Mouse (Mus musculus): ENCODE data around the gene Nat10. TPM values are rescaled to one million over a fixed set of nuclear protein-coding genes. Genes with fewer than 3 reads are reported as not detected.

The Nat10 gene
- polyA plus RNA-seq (2014; fragmentation: Nextera tagmentation; extraction: Ambion mirVana), result 22.8 and 24.2 TPM in 2 replicates

DNA sequence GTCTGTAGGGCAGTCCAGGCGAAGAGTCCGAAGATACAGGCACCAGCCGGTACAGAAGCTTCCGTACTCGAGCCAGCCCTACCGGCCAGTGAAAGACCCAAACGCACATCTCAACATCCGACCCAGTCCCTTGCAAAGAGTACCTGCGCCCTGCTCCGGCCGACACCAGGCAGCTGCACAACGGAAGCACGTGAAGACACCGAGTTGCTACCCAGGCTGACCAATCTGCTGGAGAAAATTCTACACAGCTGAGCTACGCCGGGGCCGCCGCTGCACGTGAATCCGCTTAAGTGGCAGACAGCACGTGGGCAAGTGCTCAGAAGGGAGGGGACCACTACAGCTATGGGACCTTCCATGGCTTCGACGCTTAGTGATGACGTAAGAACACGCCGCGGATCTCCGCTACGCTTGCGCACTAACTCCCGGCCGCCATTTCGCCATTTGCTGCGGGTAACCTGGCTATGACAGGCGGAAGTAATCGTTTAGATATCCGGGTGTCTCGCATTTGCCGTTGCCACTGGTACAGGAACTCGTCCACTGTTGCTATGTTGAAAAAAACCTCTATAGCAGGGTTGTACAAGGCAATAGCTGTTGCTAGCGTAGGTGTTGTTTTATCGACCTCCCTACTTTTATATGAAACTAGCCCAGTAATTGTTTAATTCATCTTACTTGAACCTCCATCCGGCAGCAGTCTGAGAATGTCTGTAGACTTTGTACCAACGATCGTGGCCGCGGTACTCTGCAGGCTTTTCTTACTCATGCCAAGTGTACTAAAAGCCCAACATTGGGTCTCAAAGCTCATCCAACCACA, at the start of gene Nat10:
Gene Nat10 (minus strand): TSS at position 365 of the 811 bp plus-strand sequence.
- Histone ChIP-seq H3K36me3 (ENCODE audit: control insufficient read depth, insufficient read depth, low read length) (peaks cover 3% of the 10 kb centered on the region; the same call in 1 of the 2 replicates), H3K27ac (ENCODE audit: low read depth, low read length) (peak within 1 kb of the TSS; percentile 44; the same call in 1 of the 2 replicates), H3K4me1 (ENCODE audit: control insufficient read depth, insufficient read depth, low read length) (peaks cover 6% of the 10 kb centered on the region; the same call in 1 of the 2 replicates), H3K9me3 (ENCODE audit: control insufficient read depth, low read length) (no peaks in the 10 kb centered on the region), H3K4me3 (ENCODE audit: low read depth, low read length) (peak within 1 kb of the TSS; percentile 78), H3K27me3 (ENCODE audit: control insufficient read depth, insufficient read depth, low read length) (no peaks in the 10 kb centered on the region), H3K9ac (ENCODE audit: low read length) (peak within 1 kb of the TSS; percentile 70), H3K4me2 (peak within 1 kb of the TSS; percentile 86)
- WGBS, result under 1% methylated on average over 47 of the region's 47 CpGs
- DNase-seq (ENCODE audit: low spot score, missing footprints), result peak; percentile 100
- peak; percentile 97 for ATAC-seq (ENCODE audit: low FRiP score)

DNA sequence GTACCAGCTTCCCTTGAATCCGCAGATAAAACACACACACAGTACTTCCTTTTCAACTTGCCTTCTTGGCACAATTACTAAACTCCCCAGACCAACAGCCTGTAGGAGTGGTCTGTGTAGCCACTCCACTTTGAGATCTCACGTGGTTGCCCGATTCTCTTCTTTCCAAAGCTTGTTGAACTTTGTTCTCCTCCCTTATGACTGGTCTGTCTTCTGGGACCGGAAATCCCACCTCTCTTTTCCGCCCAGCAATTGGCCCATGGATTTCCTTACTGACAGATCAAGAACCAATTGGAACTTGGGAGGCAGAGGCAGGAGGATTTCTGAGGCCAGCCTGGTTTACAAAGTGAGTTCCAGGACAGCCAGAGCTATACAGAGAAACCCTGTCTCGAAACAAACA, 49.3 kb upstream of the Nat10 start:
- Histone ChIP-seq H3K27me3 (ENCODE audit: control insufficient read depth, insufficient read depth, low read length) (no peaks in the 10 kb centered on the region), H3K4me2 (no peak overlapping the region), H3K36me3 (ENCODE audit: control insufficient read depth, insufficient read depth, low read length) (no peaks in the 10 kb centered on the region), H3K4me3 (ENCODE audit: low read depth, low read length) (no peak overlapping the region), H3K9me3 (ENCODE audit: control insufficient read depth, low read length) (no peaks in the 10 kb centered on the region), H3K9ac (ENCODE audit: low read length) (no peak overlapping the region), H3K27ac (ENCODE audit: low read depth, low read length) (no peak overlapping the region), H3K4me1 (ENCODE audit: control insufficient read depth, insufficient read depth, low read length) (no peaks in the 10 kb centered on the region)
- 86% methylated on average over 6 of the region's 6 CpGs for WGBS
- ATAC-seq (ENCODE audit: low FRiP score), result no peak
- DNase-seq (ENCODE audit: low spot score, missing footprints), result no peak

DNA sequence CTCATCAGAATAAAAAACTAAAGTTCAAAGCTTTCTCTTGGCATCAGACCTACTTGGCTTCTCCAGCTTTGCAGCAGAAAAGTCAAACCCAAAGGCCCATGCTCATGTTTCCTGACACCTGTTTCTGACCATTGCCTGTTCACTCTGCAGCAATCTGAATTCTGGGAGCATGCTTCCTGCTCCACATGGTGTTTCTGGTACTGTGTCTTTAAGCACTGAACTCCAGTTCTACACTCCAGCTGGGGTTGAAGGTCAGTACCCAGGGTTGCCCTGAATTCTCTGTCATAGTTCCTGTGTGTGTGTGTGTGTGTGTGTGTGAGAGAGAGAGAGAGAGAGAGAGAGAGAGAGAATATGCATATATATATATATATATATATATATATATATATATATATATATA, 47.4 kb upstream of the Nat10 start:
- Histone ChIP-seq H3K36me3 (ENCODE audit: control insufficient read depth, insufficient read depth, low read length) (no peaks in the 10 kb centered on the region), H3K27me3 (ENCODE audit: control insufficient read depth, insufficient read depth, low read length) (no peaks in the 10 kb centered on the region), H3K4me3 (ENCODE audit: low read depth, low read length) (no peak overlapping the region), H3K27ac (ENCODE audit: low read depth, low read length) (no peak overlapping the region), H3K9ac (ENCODE audit: low read length) (no peak overlapping the region), H3K4me1 (ENCODE audit: control insufficient read depth, insufficient read depth, low read length) (no peaks in the 10 kb centered on the region), H3K4me2 (no peak overlapping the region), H3K9me3 (ENCODE audit: control insufficient read depth, low read length) (no peaks in the 10 kb centered on the region)
- no peak for DNase-seq (ENCODE audit: low spot score, missing footprints)
- ATAC-seq (ENCODE audit: low FRiP score), result no peak

DNA sequence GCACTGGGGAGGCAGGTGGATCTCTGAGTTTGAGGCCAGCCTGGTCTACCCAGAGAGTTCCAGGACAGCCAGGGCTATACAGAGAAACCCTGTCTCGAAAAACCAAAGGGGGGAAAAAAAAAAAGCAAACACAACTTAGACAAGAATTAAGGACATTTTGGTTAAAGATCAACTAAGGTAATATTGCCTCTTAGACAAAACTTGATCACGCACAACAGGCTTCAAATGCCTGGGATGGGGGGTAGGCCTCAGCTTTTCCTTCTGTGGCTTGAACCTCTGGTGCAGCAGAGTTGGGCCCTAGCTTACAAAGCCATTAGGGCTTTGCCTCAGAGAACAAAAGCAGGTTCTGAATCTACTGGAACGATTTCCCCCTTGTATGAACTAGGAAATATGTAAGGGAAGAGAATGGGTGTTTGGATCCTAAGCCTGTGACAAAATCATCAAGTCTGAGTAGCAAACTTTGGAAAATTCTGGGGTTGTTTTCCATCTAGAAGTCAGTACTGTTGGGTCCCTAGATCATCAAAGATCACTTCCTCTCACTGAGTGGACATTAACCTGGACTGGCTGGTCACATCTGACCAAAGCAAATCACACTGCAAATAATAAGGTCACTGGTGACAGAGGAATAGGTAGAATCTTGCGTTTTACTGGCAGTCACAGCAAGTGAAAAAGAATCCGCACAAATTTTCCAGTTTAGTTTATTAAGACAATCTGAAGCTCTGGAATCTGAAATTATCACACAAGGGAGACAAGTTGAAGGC, 42.9 kb upstream of the Nat10 start:
- Histone ChIP-seq H3K4me1 (ENCODE audit: control insufficient read depth, insufficient read depth, low read length) (no peaks in the 10 kb centered on the region), H3K36me3 (ENCODE audit: control insufficient read depth, insufficient read depth, low read length) (no peaks in the 10 kb centered on the region), H3K4me2 (no peak overlapping the region), H3K4me3 (ENCODE audit: low read depth, low read length) (no peak overlapping the region), H3K9me3 (ENCODE audit: control insufficient read depth, low read length) (no peaks in the 10 kb centered on the region), H3K27me3 (ENCODE audit: control insufficient read depth, insufficient read depth, low read length) (no peaks in the 10 kb centered on the region), H3K9ac (ENCODE audit: low read length) (no peak overlapping the region), H3K27ac (ENCODE audit: low read depth, low read length) (no peak overlapping the region)
- WGBS, result 91% methylated on average over 5 of the region's 5 CpGs
- ATAC-seq (ENCODE audit: low FRiP score) (no peak), DNase-seq (ENCODE audit: low spot score, missing footprints) (no peak)

DNA sequence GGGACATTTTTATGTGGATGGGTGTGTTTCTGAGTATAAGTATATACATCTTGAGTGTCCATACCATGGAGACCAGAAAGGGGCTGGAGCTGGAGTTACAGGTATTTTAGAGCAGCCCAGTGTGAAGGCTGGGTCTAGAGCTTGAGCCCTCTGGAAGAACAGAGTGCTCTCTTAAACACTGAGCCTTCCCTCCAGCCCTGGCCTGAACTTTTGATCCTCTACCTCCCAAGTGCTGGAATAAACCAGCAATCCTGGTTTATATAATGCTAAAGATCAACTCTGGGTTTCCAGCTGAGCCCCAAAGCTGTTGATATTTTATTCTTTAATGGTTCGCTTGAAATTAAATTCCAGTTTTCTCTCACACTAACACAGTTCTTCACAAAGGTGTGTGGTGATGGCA, 41.4 kb upstream of the Nat10 start:
- Histone ChIP-seq H3K4me1 (ENCODE audit: control insufficient read depth, insufficient read depth, low read length) (no peaks in the 10 kb centered on the region), H3K9ac (ENCODE audit: low read length) (no peak overlapping the region), H3K27ac (ENCODE audit: low read depth, low read length) (no peak overlapping the region), H3K36me3 (ENCODE audit: control insufficient read depth, insufficient read depth, low read length) (no peaks in the 10 kb centered on the region), H3K9me3 (ENCODE audit: control insufficient read depth, low read length) (no peaks in the 10 kb centered on the region), H3K4me3 (ENCODE audit: low read depth, low read length) (no peak overlapping the region), H3K4me2 (no peak overlapping the region), H3K27me3 (ENCODE audit: control insufficient read depth, insufficient read depth, low read length) (no peaks in the 10 kb centered on the region)
- 87% methylated on average over 1 of the region's 1 CpGs for WGBS
- ATAC-seq (ENCODE audit: low FRiP score) (no peak), DNase-seq (ENCODE audit: low spot score, missing footprints) (no peak)

DNA sequence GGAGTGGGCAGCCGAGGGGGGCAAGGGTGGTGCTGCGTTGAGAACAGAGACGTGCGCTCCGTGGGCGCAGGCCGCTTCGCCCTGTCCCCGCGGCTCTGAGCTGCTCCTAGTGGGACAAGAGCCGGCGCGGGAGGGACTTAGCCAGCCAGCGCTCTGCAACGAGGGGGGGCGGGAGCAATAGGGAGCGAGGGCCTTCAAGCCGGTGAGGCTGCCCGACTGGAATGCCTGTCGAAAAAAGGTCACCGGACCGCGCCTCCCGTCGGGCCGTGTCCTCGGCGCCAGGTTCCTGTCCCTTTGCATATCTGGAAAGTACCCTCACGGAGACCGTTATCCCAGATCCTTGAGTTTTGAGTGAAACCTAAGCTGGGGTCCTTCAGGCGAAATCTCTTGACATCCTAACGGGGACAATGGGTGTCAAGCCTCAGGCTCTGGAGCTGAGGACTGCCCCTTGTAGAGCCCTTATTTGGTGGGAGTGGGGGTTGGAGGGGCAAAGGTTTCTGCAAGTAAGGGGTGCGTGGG, 36.5 kb upstream of the Nat10 start, which contains the start of gene Caprin1:
Gene Caprin1 (minus strand): TSS at position 159 of the 519 bp plus-strand sequence.
- peak; percentile 99 for DNase-seq (ENCODE audit: low spot score, missing footprints)
- H3K9ac ChIP-seq (ENCODE audit: low read length), result peak within 1 kb of the TSS; percentile 99
- H3K27me3 ChIP-seq (ENCODE audit: control insufficient read depth, insufficient read depth, low read length), result no peaks in the 10 kb centered on the region
- peak within 1 kb of the TSS; percentile 63 for H3K4me2 ChIP-seq
- peaks cover 14% of the 10 kb centered on the region for H3K4me1 ChIP-seq (ENCODE audit: control insufficient read depth, insufficient read depth, low read length)
- peaks cover 3% of the 10 kb centered on the region; the same call in 1 of the 2 replicates for H3K36me3 ChIP-seq (ENCODE audit: control insufficient read depth, insufficient read depth, low read length)
- no peaks in the 10 kb centered on the region for H3K9me3 ChIP-seq (ENCODE audit: control insufficient read depth, low read length)
- H3K4me3 ChIP-seq (ENCODE audit: low read depth, low read length), result peak within 1 kb of the TSS; percentile 96
- ATAC-seq (ENCODE audit: low FRiP score), result peak; percentile 95
- peak within 1 kb of the TSS; percentile 100 for H3K27ac ChIP-seq (ENCODE audit: low read depth, low read length)
- under 1% methylated on average over 29 of the region's 33 CpGs for WGBS

DNA sequence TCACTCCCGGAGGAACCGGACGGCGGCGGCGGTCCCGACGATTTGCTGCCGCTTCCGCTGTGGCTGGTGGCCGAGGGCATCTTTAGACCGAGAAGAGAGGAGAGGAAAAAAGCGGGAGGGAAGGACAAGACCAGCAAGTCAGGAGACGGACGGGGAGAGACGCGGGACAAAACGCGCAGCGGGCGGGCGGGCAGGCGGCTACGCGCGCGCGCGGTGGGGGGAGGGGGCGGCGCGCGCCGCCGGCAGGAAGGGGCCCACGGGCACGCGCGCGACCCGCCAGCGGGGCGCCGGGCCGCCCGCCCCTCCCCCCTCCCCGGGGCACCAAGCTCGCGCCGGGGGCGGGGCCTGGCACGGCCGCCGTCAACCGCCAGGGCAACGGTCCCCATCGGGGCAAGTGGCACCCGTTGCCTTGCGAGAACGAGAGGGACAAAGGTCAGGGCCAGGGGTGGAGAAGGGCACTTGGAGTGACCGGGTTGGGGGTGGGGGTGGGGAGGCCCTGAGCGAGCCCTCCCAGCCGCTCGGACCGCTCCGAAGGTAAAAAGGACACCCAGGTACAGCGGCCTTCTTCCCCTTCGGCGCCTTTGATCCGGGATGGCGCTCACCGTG, 35.9 kb upstream of the Nat10 start:
- H3K27ac ChIP-seq (ENCODE audit: low read depth, low read length), result peak overlapping the region; percentile 100
- H3K4me1 ChIP-seq (ENCODE audit: control insufficient read depth, insufficient read depth, low read length), result peaks cover 16% of the 10 kb centered on the region
- H3K36me3 ChIP-seq (ENCODE audit: control insufficient read depth, insufficient read depth, low read length), result peaks cover 3% of the 10 kb centered on the region
- no peaks in the 10 kb centered on the region for H3K27me3 ChIP-seq (ENCODE audit: control insufficient read depth, insufficient read depth, low read length)
- peak; percentile 99 for DNase-seq (ENCODE audit: low spot score, missing footprints)
- H3K4me2 ChIP-seq, result peak overlapping the region; percentile 63
- H3K9ac ChIP-seq (ENCODE audit: low read length), result peak overlapping the region; percentile 99
- ATAC-seq (ENCODE audit: low FRiP score), result peak; percentile 80
- H3K9me3 ChIP-seq (ENCODE audit: control insufficient read depth, low read length), result no peaks in the 10 kb centered on the region
- peak overlapping the region; percentile 96 for H3K4me3 ChIP-seq (ENCODE audit: low read depth, low read length)
- WGBS, result 0% methylated on average over 38 of the region's 72 CpGs

DNA sequence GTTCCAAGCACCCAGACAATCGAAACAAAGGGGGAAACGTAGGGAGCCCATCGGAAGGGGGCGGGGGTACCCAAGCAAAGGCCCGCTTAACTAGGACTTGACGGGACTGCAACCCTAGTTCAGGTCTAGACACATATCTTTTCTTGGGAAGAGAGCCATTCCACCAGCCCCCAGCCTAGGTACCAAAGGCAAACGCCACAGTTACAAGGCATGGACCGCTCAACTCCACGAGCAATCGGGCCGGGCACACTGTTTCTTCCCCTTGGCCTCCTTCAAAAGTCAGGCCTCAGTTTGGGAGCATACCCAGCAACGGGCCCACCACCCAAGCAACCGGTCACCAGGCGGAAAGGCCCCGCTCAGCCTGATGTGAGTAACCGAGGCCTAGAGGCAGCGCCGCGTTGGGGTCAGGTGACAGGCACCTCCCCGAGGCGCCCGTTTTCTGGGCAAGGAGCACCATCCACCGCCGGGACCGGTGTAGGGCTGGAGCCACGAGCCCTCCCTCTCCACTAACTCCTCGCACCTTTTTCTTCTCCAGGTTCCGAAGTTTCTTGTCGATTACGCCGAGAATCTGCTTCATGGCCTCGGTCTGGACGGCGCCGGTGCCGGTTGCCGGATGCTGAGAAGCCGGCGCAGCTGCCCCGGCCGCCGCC, 35.3 kb upstream of the Nat10 start:
- H3K4me3 ChIP-seq (ENCODE audit: low read depth, low read length), result peak overlapping the region; percentile 96
- no peaks in the 10 kb centered on the region for H3K9me3 ChIP-seq (ENCODE audit: control insufficient read depth, low read length)
- WGBS, result under 1% methylated on average over 42 of the region's 42 CpGs
- H3K4me2 ChIP-seq, result peak overlapping the region; percentile 63
- H3K27ac ChIP-seq (ENCODE audit: low read depth, low read length), result peak overlapping the region; percentile 100
- peak; percentile 47 for ATAC-seq (ENCODE audit: low FRiP score)
- H3K9ac ChIP-seq (ENCODE audit: low read length), result peak overlapping the region; percentile 99
- peak; percentile 96 for DNase-seq (ENCODE audit: low spot score, missing footprints)
- peaks cover 5% of the 10 kb centered on the region for H3K36me3 ChIP-seq (ENCODE audit: control insufficient read depth, insufficient read depth, low read length)
- no peaks in the 10 kb centered on the region for H3K27me3 ChIP-seq (ENCODE audit: control insufficient read depth, insufficient read depth, low read length)
- peaks cover 18% of the 10 kb centered on the region for H3K4me1 ChIP-seq (ENCODE audit: control insufficient read depth, insufficient read depth, low read length)
